Mouse (Mus musculus): ENCODE data around the gene Naaladl1. TPM values are rescaled to one million over a fixed set of nuclear protein-coding genes. Genes with fewer than 3 reads are reported as not detected.
"Not testable (repeated sequence)": the region's sequence is repeated elsewhere in the genome, so short reads cannot be mapped to it uniquely, and the experiment has no call there.

Naaladl1 gene
- polyA plus RNA-seq, 1 experiment = 0.11 TPM

DNA sequence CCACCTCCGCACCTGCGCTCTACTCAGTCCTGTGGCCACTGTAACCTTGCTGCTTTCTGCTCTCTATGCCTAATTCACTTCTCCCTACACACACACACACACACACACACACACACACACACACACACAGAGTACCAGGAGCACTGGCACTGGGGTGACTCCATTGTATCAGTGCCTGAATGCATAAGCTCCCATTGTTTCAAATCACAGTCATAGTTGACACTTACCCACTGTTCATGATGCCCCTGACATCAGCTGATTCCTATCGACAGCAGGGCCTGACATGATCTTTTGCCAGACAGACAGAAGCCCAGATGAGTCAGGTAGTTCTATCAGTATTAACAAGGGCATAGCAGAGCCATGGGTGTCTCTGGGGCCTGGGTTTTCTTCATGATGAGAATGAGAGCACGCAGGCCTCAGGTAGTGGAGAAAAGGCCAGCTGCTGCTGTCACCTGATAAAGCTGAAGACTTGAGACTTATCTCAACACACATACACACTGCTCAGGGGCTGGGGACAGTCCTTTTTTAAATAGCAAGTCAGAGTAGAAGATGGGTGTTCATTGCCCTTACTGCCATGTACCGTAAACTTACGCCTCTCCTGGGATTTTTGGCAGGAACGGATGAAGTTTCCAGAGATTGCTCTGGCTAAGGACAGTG is 26.7 kb downstream of the Naaladl1 start:
- Histone ChIP-seq H3K4me3 (no peak overlapping the region), H3K4me2 (ENCODE audit: low read depth) (no peak overlapping the region), H3K36me3 (ENCODE audit: control insufficient read depth, insufficient read depth) (peaks cover 4% of the 10 kb centered on the region), H3K79me2 (ENCODE audit: control insufficient read depth, insufficient read depth) (no peaks in the 10 kb centered on the region), H3ac (ENCODE audit: control insufficient read depth, insufficient read length) (no peak overlapping the region), H3K27me3 (ENCODE audit: control insufficient read depth, insufficient read depth, insufficient read length) (no peaks in the 10 kb centered on the region)
- no peak for TF ChIP-seq POLR2A (IDR thresholded peaks at IDR 0.05; ENCODE audit: insufficient read length, low read depth)
- TF ChIP-seq E2F4 (IDR thresholded peaks at IDR 0.05; ENCODE audit: insufficient read depth) = no peak
- TF ChIP-seq MYOG (IDR thresholded peaks at IDR 0.05; ENCODE audit: control insufficient read depth in 1 of 3, insufficient read depth in 1 of 3, insufficient read length in 2 of 3, low read depth in 2 of 3) = no peak
- TF ChIP-seq CEBPB (IDR thresholded peaks at IDR 0.05; ENCODE audit: insufficient read depth, poor library complexity, severe bottlenecking) = no peak
- no peak for TF ChIP-seq REST (IDR thresholded peaks at IDR 0.05; ENCODE audit: insufficient read depth, insufficient read length)
- TF ChIP-seq POLR2AphosphoS2 (IDR thresholded peaks at IDR 0.05; ENCODE audit: insufficient read length, low read depth) = no peak
- TF ChIP-seq MYOD1 (IDR thresholded peaks at IDR 0.05; ENCODE audit: control insufficient read depth in 1 of 3, insufficient read length in 2 of 3, low read depth in 2 of 3) = no peak
- TF ChIP-seq MAX (IDR thresholded peaks at IDR 0.05; ENCODE audit: low read depth) = no peak
- TF ChIP-seq USF1 (IDR thresholded peaks at IDR 0.05; ENCODE audit: low read depth) = no peak
- no peak for TF ChIP-seq SRF (IDR thresholded peaks at IDR 0.05; ENCODE audit: control insufficient read depth, insufficient read length, low read depth)
- no peak for TF ChIP-seq TCF12 (IDR thresholded peaks at IDR 0.05; ENCODE audit: insufficient read depth, poor library complexity, severe bottlenecking)
- no peak for TF ChIP-seq TCF3 (IDR thresholded peaks at IDR 0.05; ENCODE audit: insufficient read length, low read depth)

DNA sequence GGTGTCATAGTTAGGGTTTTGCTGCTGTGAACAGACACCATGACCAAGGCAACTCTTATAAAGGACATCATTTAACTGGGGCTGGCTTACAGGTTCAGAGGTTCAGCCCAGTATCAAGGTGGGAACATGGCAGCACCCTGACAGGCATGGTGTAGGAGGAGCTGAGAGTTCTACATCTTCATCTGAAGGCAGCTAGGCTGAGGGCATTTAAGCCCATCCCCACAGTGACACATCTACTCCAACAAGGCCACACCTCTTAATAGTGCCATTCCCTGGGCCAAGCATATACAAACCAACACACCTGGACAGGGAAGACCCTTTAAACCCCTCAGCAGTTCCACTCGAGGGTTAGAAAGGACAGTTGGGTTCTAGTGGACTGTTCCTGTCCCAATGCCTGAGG is 27.6 kb downstream of the Naaladl1 start:
- not testable (repeated sequence) for H3K36me3 ChIP-seq (ENCODE audit: control insufficient read depth, insufficient read depth); H3K27me3 ChIP-seq (ENCODE audit: control insufficient read depth, insufficient read depth, insufficient read length); H3K4me3 ChIP-seq; H3K79me2 ChIP-seq (ENCODE audit: control insufficient read depth, insufficient read depth); H3ac ChIP-seq (ENCODE audit: control insufficient read depth, insufficient read length); H3K4me2 ChIP-seq (ENCODE audit: low read depth)

DNA sequence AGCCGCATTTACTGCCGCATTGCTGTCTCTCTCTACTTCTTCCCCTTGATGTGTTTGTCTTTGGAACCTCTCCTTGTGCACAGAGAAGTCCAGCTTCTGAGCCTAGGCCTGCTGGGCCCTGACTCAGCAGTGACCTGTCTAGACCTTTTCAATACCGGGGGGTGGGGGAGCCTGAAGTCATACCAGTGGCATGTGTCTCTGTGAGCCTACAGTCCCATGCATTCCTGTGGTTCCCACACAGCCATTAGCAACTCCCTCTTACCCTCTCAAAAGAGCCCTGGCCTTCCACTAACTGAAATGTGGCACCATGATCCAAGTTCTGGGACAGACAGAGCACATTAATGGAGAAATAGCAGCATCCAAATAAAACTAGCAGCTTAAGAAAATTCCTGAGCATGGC is 30.8 kb downstream of the Naaladl1 start:
- Histone ChIP-seq H3K36me3 (ENCODE audit: control insufficient read depth, insufficient read depth) (peaks cover 4% of the 10 kb centered on the region), H3K4me3 (no peak overlapping the region), H3K27me3 (ENCODE audit: control insufficient read depth, insufficient read depth, insufficient read length) (no peaks in the 10 kb centered on the region), H3K79me2 (ENCODE audit: control insufficient read depth, insufficient read depth) (no peaks in the 10 kb centered on the region), H3K4me2 (ENCODE audit: low read depth) (peak overlapping the region; percentile 27), H3ac (ENCODE audit: control insufficient read depth, insufficient read length) (no peak overlapping the region)
- no peak for TF ChIP-seq REST (IDR thresholded peaks at IDR 0.05; ENCODE audit: insufficient read depth, insufficient read length)
- TF ChIP-seq MYOD1 (IDR thresholded peaks at IDR 0.05; ENCODE audit: control insufficient read depth in 1 of 3, insufficient read length in 2 of 3, low read depth in 2 of 3) = peak in 1 of 3 experiments; percentile 6

DNA sequence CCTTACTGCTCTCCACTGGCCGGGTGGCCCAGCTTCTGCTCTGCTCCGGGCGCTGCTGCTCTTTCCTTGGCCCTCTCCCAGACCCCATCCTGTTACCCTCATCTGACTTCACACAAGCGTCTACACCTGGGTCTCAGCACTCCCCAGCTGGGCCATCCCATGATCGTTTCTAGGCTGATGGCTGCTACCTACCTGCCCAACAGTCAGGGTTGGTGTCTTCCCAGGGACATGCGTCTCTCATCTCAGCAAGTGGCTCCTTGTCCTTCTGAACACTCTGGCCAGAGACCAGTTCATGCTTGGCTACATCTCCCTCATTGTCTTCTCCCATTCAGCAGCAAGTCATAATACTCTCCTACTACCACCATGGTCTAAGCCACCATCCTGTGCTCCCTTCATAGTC is 34.1 kb downstream of the Naaladl1 start:
- Histone ChIP-seq H3K4me2 (ENCODE audit: low read depth) (peak overlapping the region; percentile 84), H3K4me3 (peak overlapping the region; percentile 81), H3ac (ENCODE audit: control insufficient read depth, insufficient read length) (no peak overlapping the region), H3K36me3 (ENCODE audit: control insufficient read depth, insufficient read depth) (peaks cover 4% of the 10 kb centered on the region), H3K27me3 (ENCODE audit: control insufficient read depth, insufficient read depth, insufficient read length) (no peaks in the 10 kb centered on the region), H3K79me2 (ENCODE audit: control insufficient read depth, insufficient read depth) (no peaks in the 10 kb centered on the region)
- TF ChIP-seq TCF3 (IDR thresholded peaks at IDR 0.05; ENCODE audit: insufficient read length, low read depth) = no peak
- no peak for TF ChIP-seq TCF12 (IDR thresholded peaks at IDR 0.05; ENCODE audit: insufficient read depth, poor library complexity, severe bottlenecking)
- TF ChIP-seq POLR2A (IDR thresholded peaks at IDR 0.05; ENCODE audit: insufficient read length, low read depth) = no peak
- TF ChIP-seq MYOD1 (IDR thresholded peaks at IDR 0.05; ENCODE audit: control insufficient read depth in 1 of 3, insufficient read length in 2 of 3, low read depth in 2 of 3) = no peak
- no peak for TF ChIP-seq CEBPB (IDR thresholded peaks at IDR 0.05; ENCODE audit: insufficient read depth, poor library complexity, severe bottlenecking)
- no peak for TF ChIP-seq SRF (IDR thresholded peaks at IDR 0.05; ENCODE audit: control insufficient read depth, insufficient read length, low read depth)
- no peak for TF ChIP-seq USF1 (IDR thresholded peaks at IDR 0.05; ENCODE audit: low read depth)
- no peak for TF ChIP-seq REST (IDR thresholded peaks at IDR 0.05; ENCODE audit: insufficient read depth, insufficient read length)
- TF ChIP-seq MAX (IDR thresholded peaks at IDR 0.05; ENCODE audit: low read depth) = no peak
- no peak for TF ChIP-seq MYOG (IDR thresholded peaks at IDR 0.05; ENCODE audit: control insufficient read depth in 1 of 3, insufficient read depth in 1 of 3, insufficient read length in 2 of 3, low read depth in 2 of 3)
- no peak for TF ChIP-seq E2F4 (IDR thresholded peaks at IDR 0.05; ENCODE audit: insufficient read depth)
- TF ChIP-seq POLR2AphosphoS2 (IDR thresholded peaks at IDR 0.05; ENCODE audit: insufficient read length, low read depth) = no peak

DNA sequence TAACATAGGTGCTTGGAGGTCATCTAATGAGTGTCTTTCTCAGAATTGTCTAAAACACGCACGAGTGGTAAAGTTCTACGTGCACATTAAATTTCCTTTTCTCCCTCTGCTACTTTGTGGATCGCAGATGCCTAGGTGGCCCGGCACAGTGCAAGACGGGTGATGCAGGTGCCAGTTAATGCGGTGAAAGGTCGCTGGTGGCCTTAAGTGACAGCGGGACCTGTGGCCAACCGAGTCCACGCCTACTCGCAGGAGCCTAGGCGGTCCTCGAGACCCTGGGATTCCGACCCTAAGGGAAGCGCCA is 34.7 kb downstream of the Naaladl1 start:
- Histone ChIP-seq H3K79me2 (ENCODE audit: control insufficient read depth, insufficient read depth) (no peaks in the 10 kb centered on the region), H3K4me3 (peak overlapping the region; percentile 81), H3K27me3 (ENCODE audit: control insufficient read depth, insufficient read depth, insufficient read length) (peaks cover 2% of the 10 kb centered on the region), H3ac (ENCODE audit: control insufficient read depth, insufficient read length) (peak overlapping the region; percentile 61), H3K36me3 (ENCODE audit: control insufficient read depth, insufficient read depth) (peaks cover 2% of the 10 kb centered on the region), H3K4me2 (ENCODE audit: low read depth) (peak overlapping the region; percentile 84)
- no peak for TF ChIP-seq MAX (IDR thresholded peaks at IDR 0.05; ENCODE audit: low read depth)
- no peak for TF ChIP-seq TCF12 (IDR thresholded peaks at IDR 0.05; ENCODE audit: insufficient read depth, poor library complexity, severe bottlenecking)
- TF ChIP-seq REST (IDR thresholded peaks at IDR 0.05; ENCODE audit: insufficient read depth, insufficient read length) = no peak
- no peak for TF ChIP-seq POLR2AphosphoS2 (IDR thresholded peaks at IDR 0.05; ENCODE audit: insufficient read length, low read depth)
- no peak for TF ChIP-seq SRF (IDR thresholded peaks at IDR 0.05; ENCODE audit: control insufficient read depth, insufficient read length, low read depth)
- TF ChIP-seq MYOD1 (IDR thresholded peaks at IDR 0.05; ENCODE audit: control insufficient read depth in 1 of 3, insufficient read length in 2 of 3, low read depth in 2 of 3) = no peak
- TF ChIP-seq USF1 (IDR thresholded peaks at IDR 0.05; ENCODE audit: low read depth) = no peak
- TF ChIP-seq E2F4 (IDR thresholded peaks at IDR 0.05; ENCODE audit: insufficient read depth) = no peak
- TF ChIP-seq POLR2A (IDR thresholded peaks at IDR 0.05; ENCODE audit: insufficient read length, low read depth) = no peak
